Comparison of ENCODE assay signal across 25 mouse cellular contexts in genomic region chr12:106992421-106992820, GRCm38 (mm10).
A peak's percentile ranks its signal among the peaks of the same experiment; 100 is the strongest.
DNase-seq lines count a peak whose midpoint lies in the region; ATAC-seq and TF ChIP-seq lines count a peak whose summit lies in the region.
"Had no signal": no experiment of that assay in that cellular context is flagged by ENCODE, and none has a peak within 500 bp of the region (broad histone marks: within the 10 kb centered on the region; RNA-seq: fewer than 3 reads in every experiment).

No protein-coding gene starts in this region.

- H3K9ac ChIP-seq in kidney, embryonic 16.5 days (replicated peaks; ENCODE audit: low read length) = no peak overlapping the region
- no peak overlapping the region for H3K9ac ChIP-seq in liver, adult 2 months (ENCODE audit: low read depth, low read length)
- H3K9ac ChIP-seq: embryonic facial prominence, embryonic 12.5 days; embryonic facial prominence, embryonic 15.5 days; forebrain, postnatal 0 days; heart, embryonic 13.5 days; hindbrain, embryonic 14.5 days had no signal

- H3K4me3 ChIP-seq in kidney, embryonic 16.5 days (ENCODE audit: low read length) = no peak overlapping the region
- no peak overlapping the region for H3K4me3 ChIP-seq in liver, adult 2 months (ENCODE audit: insufficient read depth, low read depth, low read length)
- H3K4me3 ChIP-seq: embryonic facial prominence, embryonic 12.5 days; embryonic facial prominence, embryonic 15.5 days; gastrocnemius, adult 2 months; heart, adult 2 months; heart, embryonic 10.5 days; heart, embryonic 13.5 days had no signal

- no peak for TF ChIP-seq POLR2A in liver, adult 2 months (IDR thresholded peaks at IDR 0.05; ENCODE audit: extremely low read depth, insufficient read depth, low read length)

- H3K4me2 ChIP-seq in kidney, embryonic 16.5 days (replicated peaks; ENCODE audit: low read depth, low read length) = no peak overlapping the region
- H3K4me2 ChIP-seq: embryonic facial prominence, embryonic 12.5 days; embryonic facial prominence, embryonic 15.5 days; heart, embryonic 13.5 days; hindbrain, embryonic 14.5 days had no signal

- H3K79me2 ChIP-seq in liver, adult 2 months (ENCODE audit: control insufficient read depth, insufficient read depth, low read length) = no peaks in the 10 kb centered on the region

- H3K27me3 ChIP-seq in kidney, embryonic 16.5 days (ENCODE audit: insufficient read depth, low read length) = no peaks in the 10 kb centered on the region
- no peaks in the 10 kb centered on the region for H3K27me3 ChIP-seq in liver, adult 2 months (ENCODE audit: control insufficient read depth, insufficient read depth, low read length)
- H3K27me3 ChIP-seq: embryonic facial prominence, embryonic 12.5 days; embryonic facial prominence, embryonic 15.5 days; heart, embryonic 13.5 days had no signal

- H3K36me3 ChIP-seq in kidney, embryonic 16.5 days (ENCODE audit: insufficient read depth, low read length) = no peaks in the 10 kb centered on the region
- no peaks in the 10 kb centered on the region for H3K36me3 ChIP-seq in liver, adult 2 months (ENCODE audit: control insufficient read depth, insufficient read depth, low read length)
- H3K36me3 ChIP-seq: embryonic facial prominence, embryonic 12.5 days; embryonic facial prominence, embryonic 15.5 days; heart, embryonic 10.5 days; heart, embryonic 13.5 days had no signal

- no peak overlapping the region for H3K27ac ChIP-seq in kidney, embryonic 16.5 days (ENCODE audit: low read length)
- no peak overlapping the region for H3K27ac ChIP-seq in liver, adult 2 months (replicated peaks; ENCODE audit: insufficient read depth, low read depth, low read length)
- H3K27ac ChIP-seq: embryonic facial prominence, embryonic 12.5 days; embryonic facial prominence, embryonic 15.5 days; gastrocnemius, adult 2 months; heart, adult 2 months; heart, embryonic 10.5 days; heart, embryonic 13.5 days; hindbrain, embryonic 14.5 days had no signal

- H3K9me3 ChIP-seq in kidney, embryonic 16.5 days (ENCODE audit: low read length) = no peaks in the 10 kb centered on the region
- H3K9me3 ChIP-seq: embryonic facial prominence, embryonic 12.5 days; embryonic facial prominence, embryonic 15.5 days; heart, embryonic 10.5 days; heart, embryonic 13.5 days had no signal

- H3K4me1 ChIP-seq in kidney, embryonic 16.5 days (ENCODE audit: insufficient read depth, low read length) = no peaks in the 10 kb centered on the region
- H3K4me1 ChIP-seq in liver, adult 2 months (ENCODE audit: control insufficient read depth, insufficient read depth, low read length) = no peaks in the 10 kb centered on the region
- H3K4me1 ChIP-seq: embryonic facial prominence, embryonic 12.5 days; embryonic facial prominence, embryonic 15.5 days; heart, embryonic 10.5 days; heart, embryonic 13.5 days had no signal

- TF ChIP-seq CTCF in liver, adult 2 months (IDR thresholded peaks at IDR 0.05; ENCODE audit: low read depth, low read length) = no peak

- DNase-seq in kidney, adult 11 months = peak; percentile 79
- peak; percentile 0 for DNase-seq in liver, adult 2 months (ENCODE audit: extremely low read depth, low read depth, low spot score)
- DNase-seq in liver = no peak
- DNase-seq in kidney, postnatal 14 days = peak; percentile 44
- DNase-seq in kidney, postnatal 4 days = peak; percentile 5 to 26
- DNase-seq in gastrocnemius, postnatal 25 days = no peak
- DNase-seq in adrenal gland, adult 18-20 months (ENCODE audit: low spot score in 2 of 2) = no peak
- DNase-seq: cerebellum, adult 11 months; cerebellum, adult 2 months; cerebellum, adult 9-11 months; cerebellum, postnatal 25 days; forebrain, postnatal 0 days; gastrocnemius, adult 2 months; gastrocnemius, postnatal 36 days; heart, adult 2 months; heart, postnatal 14 days; heart, postnatal 4 days had no signal

- no peak for ATAC-seq in kidney, embryonic 16.5 days (ENCODE audit: low FRiP score, low TSS enrichment)
- ATAC-seq: activated CD4-positive, CD25-positive, alpha-beta regulatory T cell, adult 4 months; forebrain, embryonic 14.5 days; forebrain, postnatal 0 days had no signal

- WGBS in kidney, embryonic 16.5 days = 71% methylated on average over 3 of the region's 3 CpGs
- WGBS in liver, adult 2 months = 29% methylated on average over 3 of the region's 3 CpGs

Comparison
In these comparisons a context has a peak if more than half of its experiments do, and no peak if none do; other contexts are left out.
1. DNase-seq: peak in kidney, adult 11 months (single experiment), liver, adult 2 months (single experiment), kidney, postnatal 14 days (single experiment) and kidney, postnatal 4 days (2 of 2); none in liver (single experiment), gastrocnemius, postnatal 25 days (single experiment) and adrenal gland, adult 18-20 months (0 of 2).